Mouse (Mus musculus): ENCODE data around the gene Tmem259.

DNA sequence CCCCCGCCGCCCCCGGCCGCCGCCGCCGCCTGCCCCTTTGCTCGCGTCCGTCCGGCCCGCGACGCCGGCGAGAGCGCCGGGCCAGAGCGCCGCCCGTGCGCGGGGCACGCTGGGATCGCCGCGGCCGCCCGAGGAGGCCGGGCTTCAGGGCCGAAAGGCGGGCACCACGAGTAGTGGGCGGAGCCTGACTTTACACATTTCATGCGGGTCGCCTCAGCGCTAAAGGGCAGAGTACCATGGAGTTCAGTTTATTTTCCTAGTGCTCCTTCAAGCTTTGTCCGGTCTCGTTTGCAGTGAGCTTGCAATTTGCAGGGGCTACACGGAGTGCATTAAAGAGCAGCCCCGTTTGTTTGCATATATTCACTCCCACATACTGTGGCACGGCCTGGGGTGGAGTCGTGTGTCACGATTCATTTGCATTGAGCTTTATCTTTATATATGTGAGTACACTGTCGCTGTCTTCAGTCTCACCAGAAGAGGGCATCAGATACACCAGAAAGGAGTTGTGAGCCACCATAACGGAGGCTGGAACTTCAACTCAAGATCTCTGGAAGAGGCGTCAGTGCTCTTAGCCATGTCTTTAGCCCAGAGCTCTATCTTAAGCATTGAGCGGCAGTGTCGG is at the start of gene Tmem259:
- TF ChIP-seq CTCF (IDR thresholded peaks at IDR 0.05; ENCODE audit: control insufficient read depth, insufficient read depth, insufficient read length) (no peak), MYOG (IDR thresholded peaks at IDR 0.05; ENCODE audit: control insufficient read depth, extremely low read depth, insufficient read length) (no peak), MAX (IDR thresholded peaks at IDR 0.05) (peak; percentile 13)

All from C2C12 (cell line).